Mouse (Mus musculus): ENCODE data around the gene Atxn3. TPM values are rescaled to one million over a fixed set of nuclear protein-coding genes. Genes with fewer than 3 reads are reported as not detected.

The Atxn3 gene
- total RNA-seq, 2 experiments from 2014 or later: 4.2 to 4.4 TPM

GRCm38 (mm10) chr12:101892832-101893231 is 65.2 kb downstream of the Atxn3 start:
- DNase-seq: no peak

- DNase-seq: no peak
Measured at GRCm38 (mm10) chr12:101891066-101891465, 67.0 kb downstream of the Atxn3 start.

- no peak for DNase-seq
Measured at GRCm38 (mm10) chr12:101889351-101889750, 68.7 kb downstream of the Atxn3 start.

GRCm38 (mm10) chr12:101888312-101888711 is 69.7 kb downstream of the Atxn3 start:
- DNase-seq: no peak

- DNase-seq: no peak
Measured at GRCm38 (mm10) chr12:101884926-101885325, 73.1 kb downstream of the Atxn3 start.

GRCm38 (mm10) chr12:101876374-101876773 is 81.7 kb downstream of the Atxn3 start:
- DNase-seq: no peak

- DNase-seq: no peak
Measured at GRCm38 (mm10) chr12:101875107-101875506, 82.9 kb downstream of the Atxn3 start.

Other genes with a start within 250 kb of the Atxn3 start
- under 1 TPM; 0.51 to 0.54 TPM for gene Tc2n, start 239.7 kb downstream of the Atxn3 start, total RNA-seq (2021)
- 10 to 100 TPM; 17.7 to 18.9 TPM for gene Fbln5, start 139.2 kb downstream of the Atxn3 start, total RNA-seq (2021)
- 10 to 100 TPM; 22.0 to 22.4 TPM for gene Trip11, start 45.0 kb downstream of the Atxn3 start, total RNA-seq (2021)
- 1 to 10 TPM; 8.9 to 9.6 TPM for gene Cpsf2, start 17.7 kb upstream of the Atxn3 start, total RNA-seq (2021)
- not detected for gene Slc24a4, start 170.5 kb upstream of the Atxn3 start, total RNA-seq (2021)